Mouse (Mus musculus) embryonic fibroblast, embryonic 13.5 days (primary cell): ENCODE measurements at regions not wholly inside any gene's neighbourhood (a gene's known extent, or its start where the extent isn't known, plus 50 kb on each side); places are given as distances from the start of the nearest gene placed in this dataset.

Source experiments
- CTCF ChIP-seq: IDR thresholded peaks from 2 replicates; pipeline ENCODE4 v1.5.1; 2011; ENCODE audit warnings: mild to moderate bottlenecking, control low read depth, low read length, moderate library complexity, borderline replicate concordance; ENCODE audit not compliant: insufficient read depth
- POLR2A ChIP-seq: IDR thresholded peaks from 2 replicates; pipeline ENCODE4 v1.6.1; 2011; ENCODE audit warnings: low read depth, mild to moderate bottlenecking, control low read depth, low read length, moderate library complexity

GRCm38 (mm10) chr17:51552277-51553015, 280.6 kb downstream of the Satb1 start:
- no peak for TF ChIP-seq CTCF
- TF ChIP-seq POLR2A = no peak
